Mouse (Mus musculus) cerebellum, postnatal 25 days (tissue): ENCODE measurements at regions not wholly inside any gene's neighbourhood (a gene's known extent, or its start where the extent isn't known, plus 50 kb on each side); places are given as distances from the start of the nearest gene placed in this dataset.
A peak's percentile ranks its signal among the peaks of the same experiment; 100 is the strongest.

Source experiments
- DNase-seq, 2 experiments: peaks; one replicate each; pipeline ENCODE4 v3.0.0; 2021; ENCODE audit warnings: mixed read lengths in 2 of 2

DNA sequence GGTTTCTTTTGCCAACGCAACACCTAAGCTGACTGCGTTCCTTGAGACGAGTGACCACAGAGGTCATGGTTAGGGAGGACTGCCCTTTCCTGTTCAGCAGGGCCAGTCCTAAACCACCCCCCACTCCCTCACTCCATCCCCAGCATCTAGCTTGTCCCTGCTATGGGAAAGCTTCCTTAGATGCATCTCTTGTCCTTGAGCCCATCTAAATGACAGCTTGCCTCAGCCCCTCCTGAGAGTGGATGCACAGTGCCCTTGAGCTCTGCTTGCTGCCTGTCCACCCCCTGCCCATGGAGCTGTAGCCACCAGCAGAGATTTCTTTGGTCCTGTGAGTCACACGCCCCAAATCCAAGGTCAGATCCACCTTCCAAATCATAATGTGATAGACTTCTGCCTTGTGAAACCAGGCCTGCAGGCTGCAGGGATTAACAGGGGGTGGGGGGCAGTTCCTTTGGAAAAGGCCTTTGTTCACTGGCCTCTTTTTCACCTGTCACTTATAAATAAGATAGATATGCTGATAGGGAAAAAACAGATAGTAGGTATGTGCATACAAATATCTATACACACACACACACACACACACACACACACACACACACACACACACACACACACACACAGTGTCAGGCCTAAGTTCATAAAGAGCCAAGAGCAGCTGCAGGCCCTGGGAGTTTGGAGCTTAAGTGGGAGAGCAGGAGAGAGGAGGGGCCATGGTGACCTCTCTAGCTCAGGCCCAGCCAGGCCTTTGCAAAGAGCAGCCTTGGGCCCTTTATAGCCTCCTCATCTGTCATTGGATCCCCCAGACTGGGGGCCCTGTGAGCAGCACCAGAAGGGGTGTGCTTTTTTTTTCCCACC is 56.4 kb upstream of the Adra2c start:
- DNase-seq = no peak

GRCm38 (mm10) chr5:35216271-35216670 is 61.8 kb upstream of the Adra2c start:
- DNase-seq = no peak

GRCm38 (mm10) chr5:35215480-35216195 is 62.5 kb upstream of the Adra2c start:
- DNase-seq = no peak

GRCm38 (mm10) chr5:35215007-35215406 is 63.1 kb upstream of the Adra2c start:
- no peak for DNase-seq

- DNase-seq = no peak
Measured at GRCm38 (mm10) chr5:35209348-35209747, 68.8 kb upstream of the Adra2c start.

DNA sequence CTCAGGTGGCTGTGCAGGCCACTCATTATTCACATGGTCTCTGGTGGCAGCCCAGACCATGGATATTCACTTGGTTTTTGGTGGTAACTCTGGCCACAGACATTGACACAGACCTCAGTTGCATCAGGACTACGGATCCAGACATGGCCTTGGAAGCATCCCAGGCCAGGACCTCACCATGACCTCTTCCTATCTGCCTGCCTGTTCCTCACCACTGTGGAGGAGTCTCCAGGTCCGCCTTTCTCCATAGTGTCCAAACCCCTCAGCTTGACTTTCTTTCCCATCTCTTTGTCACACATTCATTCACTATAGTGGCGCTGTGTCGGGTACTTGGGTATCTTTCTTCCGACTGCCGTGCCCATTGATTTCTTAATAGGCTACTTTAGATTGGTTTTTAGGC is 74.1 kb upstream of the Adra2c start:
- DNase-seq = no peak

- DNase-seq = peak; percentile 61 to 74
Measured at GRCm38 (mm10) chr5:35198468-35198867, 79.7 kb upstream of the Adra2c start.

- DNase-seq = peak; percentile 98 to 99
Measured at GRCm38 (mm10) chr5:35189113-35189797, 83.7 kb upstream of the Lrpap1 start.

- no peak for DNase-seq
Measured at GRCm38 (mm10) chr5:35185826-35186225, 80.3 kb upstream of the Lrpap1 start.

DNA sequence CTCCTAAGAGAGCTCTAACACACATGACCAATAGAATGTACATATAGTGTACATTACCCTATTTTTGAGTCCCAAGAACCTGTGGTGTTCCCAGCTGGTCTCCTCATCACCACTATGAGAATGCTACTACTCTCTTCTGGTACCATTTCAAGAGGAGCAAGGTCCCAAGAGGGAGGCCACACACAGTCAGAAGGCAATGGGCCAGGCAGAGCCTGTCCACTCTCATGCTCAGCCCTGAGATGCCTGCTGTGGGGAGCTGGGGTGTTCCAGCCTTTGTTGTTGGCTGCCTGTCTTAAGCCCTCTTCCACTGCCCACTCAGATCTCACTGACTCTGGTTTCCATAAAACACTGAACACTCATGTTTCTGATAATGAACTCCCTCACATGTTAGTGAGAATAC is 79.7 kb upstream of the Lrpap1 start:
- no peak for DNase-seq

- no peak for DNase-seq
Measured at GRCm38 (mm10) chr5:35183418-35183817, 77.9 kb upstream of the Lrpap1 start.

GRCm38 (mm10) chr5:35177332-35177731 is 71.8 kb upstream of the Lrpap1 start:
- peak; percentile 49 to 64 for DNase-seq

GRCm38 (mm10) chr5:35176112-35176848 is 70.7 kb upstream of the Lrpap1 start:
- no peak for DNase-seq

DNA sequence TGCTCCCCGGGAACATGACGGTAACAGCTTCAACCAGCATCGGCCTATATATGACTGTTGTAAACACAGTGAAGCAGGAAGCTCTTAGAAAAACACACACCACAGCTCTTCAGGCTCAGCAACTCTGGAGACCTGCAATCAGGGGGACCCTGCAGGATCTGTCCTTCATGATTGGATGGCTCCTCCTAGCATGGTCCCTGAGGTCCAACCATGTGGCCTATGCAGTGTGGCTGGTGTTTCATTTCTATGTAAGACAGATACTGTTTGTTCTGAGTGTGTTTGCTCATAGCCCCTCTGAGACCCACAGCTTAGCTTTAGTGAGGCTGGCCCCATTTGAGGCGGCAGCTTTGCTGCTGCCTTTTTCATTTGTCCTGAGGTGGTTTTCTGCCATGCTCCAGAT is 68.8 kb upstream of the Lrpap1 start:
- DNase-seq = no peak

- DNase-seq = peak; percentile 86 to 92
Measured at GRCm38 (mm10) chr5:35171336-35171735, 65.8 kb upstream of the Lrpap1 start.

DNA sequence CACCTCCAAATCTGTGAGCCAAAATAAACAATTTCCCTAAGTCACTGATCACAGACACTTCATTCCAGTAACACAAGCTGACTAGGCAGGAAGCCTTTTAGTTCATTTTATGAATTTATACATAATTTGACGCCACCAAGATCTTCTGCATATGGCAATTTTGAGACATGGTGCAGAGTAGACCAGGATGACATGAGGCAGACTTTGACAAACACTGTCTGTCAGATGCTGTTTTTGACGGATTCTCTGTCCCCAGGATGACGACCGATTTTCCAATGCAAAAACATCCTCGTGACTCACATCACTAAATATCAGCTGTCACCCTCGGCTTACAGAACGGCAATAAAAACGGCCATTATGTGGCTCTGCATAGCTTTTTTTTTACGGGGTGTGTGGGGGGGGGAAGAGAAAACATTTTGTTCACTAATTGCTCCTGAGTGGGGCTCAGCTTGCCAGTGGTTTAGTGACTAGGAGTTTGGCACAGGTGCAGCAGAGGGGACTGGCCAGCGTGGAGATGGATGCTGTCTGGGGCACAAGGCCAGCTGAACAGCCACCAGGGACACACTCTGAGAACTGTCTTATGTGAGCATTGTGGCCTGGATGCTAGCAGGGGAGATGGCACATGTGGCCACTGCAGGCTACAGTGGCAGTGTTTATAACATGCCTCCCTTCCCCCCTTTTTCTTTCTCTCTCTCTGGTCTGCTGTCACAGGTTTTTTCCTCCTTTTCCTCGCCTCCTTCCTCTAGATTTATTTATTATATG is 65.0 kb upstream of the Lrpap1 start:
- DNase-seq = peak in 1 of 2 experiments; percentile 41

GRCm38 (mm10) chr5:35169614-35170293 is 64.2 kb upstream of the Lrpap1 start:
- no peak for DNase-seq

DNA sequence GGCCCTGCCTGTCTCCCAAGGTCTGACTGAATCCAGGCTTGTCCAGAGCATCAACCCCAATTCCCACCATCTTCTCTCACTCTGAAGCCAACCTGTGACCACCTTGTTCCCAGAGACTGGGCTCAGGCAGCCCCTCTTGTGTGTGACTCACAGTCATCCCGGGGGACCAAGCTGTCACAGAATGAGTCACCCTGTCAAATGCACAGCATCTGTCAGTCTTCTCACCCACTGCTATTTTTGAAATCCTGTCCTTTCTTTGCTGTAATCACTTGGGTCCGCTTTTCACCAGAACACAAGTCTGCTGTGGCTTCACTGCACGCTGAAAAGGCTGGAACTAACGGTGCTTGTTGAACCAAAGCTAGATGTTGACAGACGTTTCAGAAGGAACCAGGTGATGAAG is 63.3 kb upstream of the Lrpap1 start:
- peak in 1 of 2 experiments; percentile 34 for DNase-seq

GRCm38 (mm10) chr5:35168369-35168768 is 62.8 kb upstream of the Lrpap1 start:
- no peak for DNase-seq

DNA sequence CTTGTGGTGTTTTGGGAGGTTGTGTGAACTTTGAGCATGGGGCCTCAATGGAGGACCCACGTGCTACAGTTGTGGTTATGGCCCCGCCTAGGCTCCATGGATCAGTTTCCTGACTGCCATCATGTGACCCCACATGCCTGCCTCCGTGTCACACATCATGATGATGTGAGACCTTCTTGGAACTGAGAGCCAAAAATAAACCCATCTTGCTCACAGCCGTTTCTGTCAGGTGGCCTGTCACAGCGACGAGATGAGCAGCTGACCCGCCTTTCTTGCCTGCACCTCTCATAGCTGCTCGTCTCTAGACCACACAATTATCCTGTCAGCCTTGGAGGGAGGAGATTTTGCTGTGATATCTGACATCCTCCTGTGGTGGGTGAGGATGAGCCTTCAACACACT is 60.4 kb upstream of the Lrpap1 start:
- DNase-seq = no peak

DNA sequence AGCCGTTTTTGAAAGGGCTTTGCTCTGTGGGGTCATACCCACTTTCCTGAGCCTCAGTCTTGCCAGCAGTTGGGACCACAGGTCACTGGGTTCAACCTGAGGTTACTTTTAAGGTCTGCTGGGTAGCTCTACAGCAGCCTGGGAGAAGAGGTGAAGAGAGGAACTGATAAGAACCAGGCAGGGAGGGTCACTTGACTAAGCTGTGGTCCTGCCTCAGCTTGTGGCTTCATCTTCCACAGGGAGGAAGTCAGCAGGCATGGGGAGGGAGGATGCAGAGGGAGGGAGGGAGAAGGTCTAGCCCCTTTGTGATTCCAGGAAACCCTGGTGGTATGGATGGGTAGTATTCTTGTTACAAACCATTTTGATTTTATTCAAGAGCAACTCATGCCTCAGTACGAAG is 59.9 kb upstream of the Lrpap1 start:
- no peak for DNase-seq
